Mouse (Mus musculus) Patski (cell line): ENCODE results near the gene Slc24a2. TPM values are rescaled to one million over a fixed set of nuclear protein-coding genes. Genes with fewer than 3 reads are reported as not detected.

Source experiments
- ATAC-seq: fragments of 100-300 bp; one replicate; pipeline ENCODE4 v1.8.0; 2021
- CTCF ChIA-PET: fragments of 350-600 bp; sonication (Branson Sonifier 250); formaldehyde crosslinking; loops from one replicate; lab custom pipeline; 2022; ENCODE audit warnings: inconsistent platforms; lab: Charles Lee
- POLR2A ChIA-PET: fragments of 350-600 bp; sonication (Branson Sonifier 250); formaldehyde crosslinking; loops from one replicate; lab custom pipeline; 2022; ENCODE audit warnings: antibody characterized with exemption, inconsistent platforms; lab: Charles Lee
- DNase-seq: peaks from one replicate; pipeline ENCODE4 v3.0.0-alpha.2; 2011; ENCODE audit warnings: low read depth, low spot score
- H3K27me3 ChIP-seq: fragments of 371-371 bp; one replicate; pipeline ENCODE4 v1.5.1; 2021
- CTCF ChIP-seq: fragments of 100-300 bp; IDR thresholded peaks from one replicate; pipeline ENCODE4 v1.5.1; 2021
- in situ Hi-C: fragments of 300-500 bp; cut with MboI; formaldehyde crosslinking; loops from 3 replicates; pipeline ENCODE4 v1.11.1; 2018; ENCODE audit warnings: low pct_unique_long_range_greater_than_20kb, mixed read lengths
- polyA plus RNA-seq: library from polyadenylated mRNA; unstranded; gene quantifications from one replicate; pipeline ENCODE4 v1.2.3, GENCODE M21; 2021

Gene Slc24a2
- polyA plus RNA-seq, 1 experiment from 2014 or later, result not detected

GRCm38 (mm10) chr4:87018073-87018997 lies 211.9 kb downstream of the Slc24a2 start:
- ChIA-PET CTCF (no interaction called here), POLR2A (no interaction called here)
- TF ChIP-seq CTCF, result no peak
- no peak for ATAC-seq
- no peaks in the 10 kb centered on the region for H3K27me3 ChIP-seq
- in situ Hi-C loops, result no loop called here
- no peak for DNase-seq

GRCm38 (mm10) chr4:87017464-87017863 lies 212.8 kb downstream of the Slc24a2 start:
- ATAC-seq (no peak), DNase-seq (no peak)
- ChIA-PET CTCF (no interaction called here), POLR2A (interaction anchor here (0.7 kb wide), 1 partner anchor 10 kb away, joined by 4 read pairs; no protein-coding TSS in a partner anchor)
- H3K27me3 ChIP-seq, result no peaks in the 10 kb centered on the region
- no peak for TF ChIP-seq CTCF
- in situ Hi-C loops, result no loop called here

GRCm38 (mm10) chr4:87015746-87016145 lies 214.5 kb downstream of the Slc24a2 start:
- ChIA-PET CTCF (interaction anchor here (1.1 kb wide), 1 partner anchor 15 kb away, joined by 4 read pairs; no protein-coding TSS in a partner anchor), POLR2A (no interaction called here)
- in situ Hi-C loops, result no loop called here
- DNase-seq, result no peak
- no peak for ATAC-seq
- TF ChIP-seq CTCF, result no peak
- no peaks in the 10 kb centered on the region for H3K27me3 ChIP-seq

- CTCF ChIA-PET, result no interaction called here
- POLR2A ChIA-PET, result interaction anchor here (0.6 kb wide), 1 partner anchor 66 kb away, joined by 3 read pairs; no protein-coding TSS in a partner anchor
- no peaks in the 10 kb centered on the region for H3K27me3 ChIP-seq
- DNase-seq (no peak), ATAC-seq (no peak)
- in situ Hi-C loops, result no loop called here
- TF ChIP-seq CTCF, result no peak
Observed at GRCm38 (mm10) chr4:87013721-87014620, 216.3 kb downstream of the Slc24a2 start.

- in situ Hi-C loops, result no loop called here
- no peak for DNase-seq
- peak; percentile 50 for TF ChIP-seq CTCF
- peaks cover 3% of the 10 kb centered on the region for H3K27me3 ChIP-seq
- no peak for ATAC-seq
- CTCF ChIA-PET, result interaction anchor here (0.7 kb wide), 1 partner anchor 643 kb away, joined by 3 read pairs; no protein-coding TSS in a partner anchor
- POLR2A ChIA-PET, result no interaction called here
Observed at GRCm38 (mm10) chr4:86992470-86992869, 237.8 kb downstream of the Slc24a2 start.

GRCm38 (mm10) chr4:86989301-86989700 lies 241.0 kb downstream of the Slc24a2 start:
- DNase-seq, result no peak
- ChIA-PET POLR2A (no interaction called here), CTCF (no interaction called here)
- in situ Hi-C loops, result no loop called here
- H3K27me3 ChIP-seq, result peaks cover 7% of the 10 kb centered on the region
- no peak for ATAC-seq
- TF ChIP-seq CTCF, result no peak

- ChIA-PET CTCF (no interaction called here), POLR2A (no interaction called here)
- H3K27me3 ChIP-seq, result peaks cover 4% of the 10 kb centered on the region
- ATAC-seq (no peak), DNase-seq (no peak)
- in situ Hi-C loops, result no loop called here
- no peak for TF ChIP-seq CTCF
Observed at GRCm38 (mm10) chr4:86987846-86988245, 242.4 kb downstream of the Slc24a2 start.

GRCm38 (mm10) chr4:86977272-86977671 lies 253.0 kb downstream of the Slc24a2 start:
- ATAC-seq (no peak), DNase-seq (no peak)
- no peaks in the 10 kb centered on the region for H3K27me3 ChIP-seq
- ChIA-PET CTCF (no interaction called here), POLR2A (no interaction called here)
- in situ Hi-C loops, result no loop called here
- TF ChIP-seq CTCF, result no peak

- CTCF ChIA-PET, result interaction anchor here (0.9 to 1.3 kb wide), 2 partner anchors 11 to 13 kb away, joined by 3 read pairs; no protein-coding TSS in a partner anchor
Observed at GRCm38 (mm10) chr4:86957576-86958411, 272.5 kb downstream of the Slc24a2 start.

GRCm38 (mm10) chr4:86955448-86955847 lies 274.8 kb downstream of the Slc24a2 start:
- DNase-seq, result no peak
- TF ChIP-seq CTCF, result no peak
- ATAC-seq, result no peak
- ChIA-PET CTCF (no interaction called here), POLR2A (no interaction called here)
- no peaks in the 10 kb centered on the region for H3K27me3 ChIP-seq
- in situ Hi-C loops, result no loop called here

More at GRCm38 (mm10) chr4:86957576-86958411, 272.5 kb downstream of the Slc24a2 start:
- POLR2A ChIA-PET, result no interaction called here
- peak; percentile 63 for TF ChIP-seq CTCF
- in situ Hi-C loops, result no loop called here
- no peaks in the 10 kb centered on the region for H3K27me3 ChIP-seq
- DNase-seq (no peak), ATAC-seq (no peak)
